Mouse (Mus musculus): ENCODE data around the gene 4930562C15Rik. TPM values are rescaled to one million over a fixed set of nuclear protein-coding genes. Genes with fewer than 3 reads are reported as not detected.

Gene 4930562C15Rik
- polyA plus RNA-seq, 1 experiment from 2014 or later: not detected

DNA sequence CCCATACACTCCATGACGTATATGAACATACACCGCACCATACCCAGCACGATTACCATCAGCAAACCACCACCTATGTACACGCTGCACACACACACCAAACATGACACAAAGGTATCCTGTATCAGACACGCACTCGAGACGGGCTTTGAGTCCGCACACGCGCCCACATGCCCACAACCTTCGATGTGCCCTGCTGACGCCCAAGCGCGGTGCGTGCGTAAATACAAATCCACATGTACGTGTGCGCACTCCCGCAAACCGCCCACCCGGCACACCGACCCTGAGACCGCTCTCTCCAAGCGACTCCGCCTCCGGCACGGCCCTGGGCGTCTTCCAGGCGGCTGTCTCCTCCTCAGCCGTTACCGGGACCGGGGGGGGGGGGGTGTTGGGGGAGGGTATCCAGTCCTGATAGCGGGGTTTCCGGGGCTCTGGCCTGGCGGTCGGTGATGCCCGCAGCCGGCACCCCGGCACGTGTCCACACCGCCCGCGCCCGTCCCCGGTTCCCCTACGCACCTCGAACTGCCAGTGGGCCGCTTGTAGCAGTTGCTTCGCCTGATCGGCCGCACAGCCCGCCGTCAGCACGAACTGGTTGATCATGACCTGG, 44.0 kb downstream of the 4930562C15Rik start:
- peak overlapping the region; percentile 96 for H3K4me2 ChIP-seq
- peaks cover 67% of the 10 kb centered on the region for H3K4me1 ChIP-seq (replicated peaks)
- no peaks in the 10 kb centered on the region for H3K9me3 ChIP-seq (replicated peaks)
- peaks cover 18% of the 10 kb centered on the region; the same call in 1 of the 2 replicates for H3K36me3 ChIP-seq
- peak overlapping the region; percentile 91 for H3K9ac ChIP-seq
- peak; percentile 43 for DNase-seq
- ATAC-seq (ENCODE audit: low read depth): peak; percentile 35
- H3K4me3 ChIP-seq (replicated peaks): peak overlapping the region; percentile 88
- under 1% methylated on average over 52 of the region's 54 CpGs for WGBS (ENCODE audit: insufficient replicate concordance)
- no peaks in the 10 kb centered on the region for H3K27me3 ChIP-seq
- peak overlapping the region; percentile 98 for H3K27ac ChIP-seq

DNA sequence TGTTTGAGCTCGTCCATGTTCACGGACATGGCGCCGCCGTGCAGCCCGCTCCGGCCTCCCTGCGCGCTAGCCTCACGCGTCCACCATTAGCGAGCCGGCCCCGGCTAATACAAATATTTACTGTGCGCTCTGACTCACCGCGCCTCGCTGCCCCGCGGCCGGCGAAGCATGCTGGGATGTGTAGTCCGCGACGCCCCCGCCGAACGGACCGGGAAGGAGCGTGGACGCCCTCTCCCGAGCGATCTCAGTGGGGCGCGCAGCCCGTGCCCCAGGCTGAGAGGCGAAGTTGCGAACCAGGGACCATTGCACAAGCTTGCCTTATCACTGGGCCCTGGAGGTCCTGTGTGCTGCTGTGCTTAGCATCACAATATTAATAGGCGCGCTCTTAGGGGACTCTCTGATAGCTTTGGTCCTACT, 44.5 kb downstream of the 4930562C15Rik start:
- no peaks in the 10 kb centered on the region for H3K27me3 ChIP-seq
- H3K4me1 ChIP-seq (replicated peaks): peaks cover 63% of the 10 kb centered on the region

DNA sequence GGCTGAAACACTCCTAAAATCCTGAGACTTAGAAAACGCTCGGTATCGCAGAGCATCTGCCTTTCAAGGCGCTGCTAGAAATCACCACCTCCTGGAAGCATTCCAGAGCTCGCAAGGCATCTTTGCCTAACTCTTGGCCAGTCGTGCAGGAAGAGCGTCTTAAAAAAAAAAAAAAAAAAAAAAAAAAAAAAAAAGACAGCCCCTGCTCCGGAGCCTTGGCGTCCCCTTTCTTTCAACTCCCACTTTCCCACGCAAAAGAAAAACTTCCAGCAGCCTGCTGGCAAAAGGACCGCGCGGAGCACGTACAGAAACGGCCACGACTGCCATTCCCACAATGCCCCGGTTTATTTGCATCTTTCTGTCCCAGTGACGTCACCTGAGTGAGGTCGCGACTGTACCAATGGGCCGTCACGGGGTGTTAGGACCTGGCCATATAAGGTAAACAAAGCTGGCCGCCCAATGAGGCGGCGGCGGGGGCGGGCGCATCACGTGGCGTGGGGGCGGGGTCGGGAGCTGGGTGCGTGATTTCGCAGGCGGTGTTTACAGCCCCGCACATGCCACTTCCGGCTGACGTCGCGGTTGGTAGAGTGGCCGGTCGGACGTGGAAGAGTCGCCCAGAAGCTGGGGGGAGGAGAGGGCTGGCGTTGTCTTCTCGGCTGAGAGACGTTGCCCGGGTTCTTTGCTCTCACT, 45.1 kb downstream of the 4930562C15Rik start, which contains the start of gene Ubald1:
Ubald1 (minus strand) TSS at position 180 of the 690 bp plus-strand sequence.
- no peaks in the 10 kb centered on the region for H3K27me3 ChIP-seq
- H3K9ac ChIP-seq: peak within 1 kb of the TSS; percentile 91
- WGBS (ENCODE audit: insufficient replicate concordance): under 1% methylated on average over 48 of the region's 48 CpGs
- peaks cover 63% of the 10 kb centered on the region for H3K4me1 ChIP-seq (replicated peaks)
- DNase-seq (peak; percentile 96), ATAC-seq (ENCODE audit: low read depth) (peak; percentile 82)
- peak within 1 kb of the TSS; percentile 98 for H3K27ac ChIP-seq
- H3K9me3 ChIP-seq (replicated peaks): no peaks in the 10 kb centered on the region
- peak within 1 kb of the TSS; percentile 96 for H3K4me2 ChIP-seq
- peak within 1 kb of the TSS; percentile 88 for H3K4me3 ChIP-seq (replicated peaks)
- H3K36me3 ChIP-seq: peaks cover 11% of the 10 kb centered on the region; the same call in 1 of the 2 replicates

More for the DNA sequence above, 44.5 kb downstream of the 4930562C15Rik start:
- DNase-seq: peak; percentile 83
- Histone ChIP-seq H3K9ac (peak overlapping the region; percentile 91), H3K9me3 (replicated peaks) (no peaks in the 10 kb centered on the region), H3K4me3 (replicated peaks) (peak overlapping the region; percentile 88), H3K4me2 (peak overlapping the region; percentile 96), H3K36me3 (peaks cover 15% of the 10 kb centered on the region; the same call in 1 of the 2 replicates), H3K27ac (peak overlapping the region; percentile 98)
- WGBS (ENCODE audit: insufficient replicate concordance): under 1% methylated on average over 40 of the region's 40 CpGs
- ATAC-seq (ENCODE audit: low read depth): peak; percentile 73

DNA sequence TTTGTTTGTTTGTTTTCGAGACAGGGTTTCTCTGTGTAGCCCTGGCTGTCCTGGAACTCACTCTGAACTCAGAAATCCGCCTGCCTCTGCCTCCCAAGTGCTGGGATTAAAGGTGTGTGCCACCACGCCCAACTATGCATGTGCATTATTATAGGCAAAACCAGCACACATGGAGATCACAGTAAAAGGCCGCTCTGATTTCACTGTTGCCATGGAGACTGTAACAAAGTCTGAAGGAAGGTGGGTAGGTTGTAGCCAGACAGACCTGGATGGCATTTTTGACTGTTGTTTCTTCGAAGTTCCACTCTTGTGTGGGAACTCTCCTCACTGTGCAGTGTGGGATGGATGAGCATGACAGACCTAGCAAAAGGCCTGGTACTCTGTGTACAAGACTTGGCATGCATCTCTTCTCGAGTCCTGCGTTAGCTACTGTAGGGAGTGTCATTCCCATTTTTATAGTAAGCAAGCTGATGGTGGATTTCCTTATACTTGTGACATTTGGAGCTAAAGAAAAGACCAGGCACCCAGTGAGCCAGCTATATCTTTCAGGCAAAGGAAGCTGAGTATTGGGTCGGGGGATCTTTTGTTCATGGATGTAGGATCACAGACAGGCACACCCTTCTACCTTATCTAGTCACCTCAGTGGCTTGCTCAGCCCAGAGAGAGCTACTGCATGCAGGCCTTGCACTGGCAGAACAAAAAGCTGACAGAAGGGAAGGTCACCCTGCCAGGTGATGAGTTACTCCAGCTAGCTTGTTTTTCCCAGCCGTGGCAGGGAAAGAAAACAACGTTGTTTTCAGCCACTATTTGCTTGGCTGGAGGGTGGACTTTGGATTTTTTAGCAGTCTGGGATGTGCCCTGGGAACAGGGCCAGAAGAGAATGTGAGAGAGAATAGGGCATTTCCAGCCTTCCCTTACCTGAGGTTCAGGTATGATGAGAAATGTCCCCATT, 46.5 kb downstream of the 4930562C15Rik start:
- 59% methylated on average over 10 of the region's 10 CpGs for WGBS (ENCODE audit: insufficient replicate concordance)
- peaks cover 58% of the 10 kb centered on the region for H3K4me1 ChIP-seq (replicated peaks)

DNA sequence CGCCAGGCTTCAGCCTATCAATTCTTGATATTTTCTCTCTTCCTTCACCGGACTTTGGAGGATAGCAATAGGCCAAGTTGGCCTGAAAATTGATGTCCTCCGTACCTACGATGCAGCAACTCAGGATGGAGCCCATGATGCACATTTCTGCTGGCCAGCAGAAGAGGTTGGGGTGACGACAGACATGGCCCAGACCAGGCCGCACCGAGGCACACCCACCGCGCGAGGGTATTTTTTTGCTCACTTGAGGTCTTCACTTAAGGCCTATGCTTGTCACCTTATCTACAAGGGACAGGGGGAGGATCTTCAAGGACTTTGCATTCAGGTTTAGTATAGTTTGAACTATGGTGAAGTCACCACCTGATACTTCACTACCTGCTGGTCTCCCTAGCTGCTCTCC, 49.7 kb downstream of the 4930562C15Rik start:
- Histone ChIP-seq H3K27ac (0 out of 2 replicates have a peak overlapping the region, but pooled peaks have one; percentile 67), H3K4me2 (peak overlapping the region; percentile 92), H3K36me3 (no peaks in the 10 kb centered on the region), H3K9me3 (replicated peaks) (no peaks in the 10 kb centered on the region), H3K4me3 (replicated peaks) (peak overlapping the region; percentile 81), H3K27me3 (no peaks in the 10 kb centered on the region), H3K4me1 (replicated peaks) (peaks cover 54% of the 10 kb centered on the region), H3K9ac (peak overlapping the region; percentile 86; the same call in 1 of the 2 replicates)
- no peak for DNase-seq
- no peak for ATAC-seq (ENCODE audit: low read depth)
- 84% methylated on average over 10 of the region's 10 CpGs for WGBS (ENCODE audit: insufficient replicate concordance)

More for the DNA sequence above, 46.5 kb downstream of the 4930562C15Rik start:
- H3K4me3 ChIP-seq (replicated peaks): peak overlapping the region; percentile 88
- no peaks in the 10 kb centered on the region for H3K27me3 ChIP-seq
- peak overlapping the region; percentile 92 for H3K27ac ChIP-seq
- H3K4me2 ChIP-seq: peak overlapping the region; percentile 95
- H3K9me3 ChIP-seq (replicated peaks): no peaks in the 10 kb centered on the region
- H3K9ac ChIP-seq: peak overlapping the region; percentile 82
- H3K36me3 ChIP-seq: peaks cover under 1% of the 10 kb centered on the region; the same call in 1 of the 2 replicates
- DNase-seq: no peak
- no peak for ATAC-seq (ENCODE audit: low read depth)

DNA sequence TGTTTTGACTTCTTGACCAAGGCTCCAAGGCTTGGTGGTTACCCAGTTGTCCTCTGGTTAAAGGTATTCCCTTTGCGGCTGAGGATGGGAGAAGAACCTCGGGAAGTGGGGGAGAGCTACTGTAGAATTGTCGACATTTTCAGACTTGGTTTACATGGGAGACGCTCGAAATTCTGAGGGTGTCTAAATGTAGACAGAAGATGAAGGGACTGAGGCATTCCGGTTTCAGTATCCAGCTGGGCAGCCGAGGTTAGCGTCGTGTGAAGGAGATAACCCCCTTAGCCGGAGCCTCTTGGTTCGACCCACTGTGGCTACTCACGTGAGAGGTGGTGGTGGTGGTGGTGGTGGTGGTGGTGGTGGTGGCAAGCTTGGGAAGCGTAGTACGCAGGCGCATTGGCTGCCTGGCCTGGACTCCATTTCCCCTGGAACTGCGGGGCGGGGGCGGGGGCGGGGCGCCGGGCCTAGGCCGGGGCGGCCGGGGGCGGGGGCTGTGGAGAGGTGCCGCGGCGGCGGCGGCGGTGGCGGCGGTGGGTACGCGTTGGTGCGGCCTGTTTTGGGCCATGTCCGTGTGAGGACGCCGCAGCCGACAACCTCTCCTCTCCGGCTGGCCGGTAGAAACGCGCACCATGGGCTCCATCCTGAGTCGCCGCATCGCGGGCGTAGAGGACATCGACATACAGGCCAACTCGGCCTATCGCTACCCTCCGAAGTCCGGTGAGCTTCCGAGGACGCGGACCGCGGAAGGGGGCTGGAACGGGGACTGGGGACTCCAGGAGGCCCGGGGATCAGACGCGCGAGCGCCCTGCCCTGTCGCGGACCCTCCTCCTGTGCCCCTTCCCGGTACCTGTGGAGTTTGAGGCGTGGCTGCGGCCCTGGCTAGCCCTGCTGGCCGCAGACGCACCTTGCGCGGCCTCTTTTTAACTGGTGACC, 50.8 kb downstream of the 4930562C15Rik start, which contains the start of gene Mgrn1:
Mgrn1 (plus strand) TSS at position 490 of the 930 bp plus-strand sequence.
- DNase-seq: peak; percentile 78
- Histone ChIP-seq H3K4me3 (replicated peaks) (peak within 1 kb of the TSS; percentile 81), H3K9me3 (replicated peaks) (no peaks in the 10 kb centered on the region), H3K4me1 (replicated peaks) (peaks cover 57% of the 10 kb centered on the region), H3K27me3 (no peaks in the 10 kb centered on the region), H3K36me3 (no peaks in the 10 kb centered on the region), H3K4me2 (peak within 1 kb of the TSS; percentile 92), H3K9ac (peak within 1 kb of the TSS; percentile 86), H3K27ac (peak within 1 kb of the TSS; percentile 83)
- peak; percentile 84 for ATAC-seq (ENCODE audit: low read depth)
- under 1% methylated on average over 60 of the region's 74 CpGs for WGBS (ENCODE audit: insufficient replicate concordance)

DNA sequence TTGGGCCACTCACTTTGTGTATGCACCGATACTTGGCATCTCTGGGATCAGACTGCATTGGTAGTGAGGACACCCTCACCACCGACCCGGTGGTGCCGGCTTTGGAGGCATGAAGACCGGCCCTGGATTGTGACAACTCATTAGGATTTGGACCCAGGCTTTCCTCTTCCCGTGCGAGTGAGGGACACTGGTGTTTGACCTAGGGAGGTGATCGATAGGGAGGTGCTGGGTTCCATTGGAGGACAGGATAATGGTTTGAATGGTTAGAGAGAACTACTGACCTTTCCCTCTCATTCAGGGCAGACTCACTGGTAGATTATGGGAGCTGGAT, 51.4 kb downstream of the 4930562C15Rik start:
- H3K27ac ChIP-seq: peak overlapping the region; percentile 83
- H3K27me3 ChIP-seq: no peaks in the 10 kb centered on the region
- H3K4me1 ChIP-seq (replicated peaks): peaks cover 57% of the 10 kb centered on the region
- H3K4me3 ChIP-seq (replicated peaks): peak overlapping the region; percentile 81
- WGBS (ENCODE audit: insufficient replicate concordance): under 1% methylated on average over 8 of the region's 8 CpGs
- H3K4me2 ChIP-seq: peak overlapping the region; percentile 92
- no peak for DNase-seq
- no peak; the same call in none of the 2 replicates for ATAC-seq (ENCODE audit: low read depth)
- peak overlapping the region; percentile 86 for H3K9ac ChIP-seq
- no peaks in the 10 kb centered on the region for H3K9me3 ChIP-seq (replicated peaks)
- 0 out of 2 replicates have a peak, but pooled peaks cover 2% of the 10 kb centered on the region for H3K36me3 ChIP-seq

DNA sequence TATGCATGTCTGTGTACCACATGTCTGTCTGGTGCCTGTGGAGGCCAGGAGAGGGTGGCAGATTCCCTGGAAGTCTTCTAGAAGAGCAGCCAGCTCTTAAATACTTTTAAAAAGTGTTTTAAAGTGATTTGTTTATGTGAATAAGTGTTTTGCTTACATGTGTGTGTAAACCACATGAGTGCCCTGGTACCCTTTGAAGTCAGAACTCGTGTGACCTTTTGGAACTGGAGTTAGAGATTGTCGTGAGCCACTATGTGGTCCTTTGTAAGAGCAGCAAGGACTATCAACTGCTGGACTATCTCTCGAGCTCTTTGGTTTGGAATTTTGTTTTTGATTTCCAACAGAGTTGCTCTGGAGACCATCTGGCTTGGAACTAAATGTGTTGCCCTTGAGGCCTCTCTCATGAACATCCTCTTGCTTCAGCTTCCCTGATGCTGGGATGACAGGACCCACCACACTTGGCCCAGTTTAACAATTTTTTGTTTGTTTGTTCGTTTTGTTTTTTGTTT, 55.0 kb downstream of the 4930562C15Rik start:
- H3K4me3 ChIP-seq (replicated peaks): no peak overlapping the region
- no peak overlapping the region for H3K4me2 ChIP-seq
- H3K4me1 ChIP-seq (replicated peaks): peaks cover 59% of the 10 kb centered on the region
- DNase-seq (no peak), ATAC-seq (ENCODE audit: low read depth) (no peak)
- 53% methylated on average over 4 of the region's 4 CpGs for WGBS (ENCODE audit: insufficient replicate concordance)
- 0 out of 2 replicates have a peak, but pooled peaks cover 2% of the 10 kb centered on the region for H3K36me3 ChIP-seq
- no peak overlapping the region for H3K27ac ChIP-seq
- H3K9ac ChIP-seq: no peak overlapping the region
- H3K27me3 ChIP-seq: no peaks in the 10 kb centered on the region
- no peaks in the 10 kb centered on the region for H3K9me3 ChIP-seq (replicated peaks)

DNA sequence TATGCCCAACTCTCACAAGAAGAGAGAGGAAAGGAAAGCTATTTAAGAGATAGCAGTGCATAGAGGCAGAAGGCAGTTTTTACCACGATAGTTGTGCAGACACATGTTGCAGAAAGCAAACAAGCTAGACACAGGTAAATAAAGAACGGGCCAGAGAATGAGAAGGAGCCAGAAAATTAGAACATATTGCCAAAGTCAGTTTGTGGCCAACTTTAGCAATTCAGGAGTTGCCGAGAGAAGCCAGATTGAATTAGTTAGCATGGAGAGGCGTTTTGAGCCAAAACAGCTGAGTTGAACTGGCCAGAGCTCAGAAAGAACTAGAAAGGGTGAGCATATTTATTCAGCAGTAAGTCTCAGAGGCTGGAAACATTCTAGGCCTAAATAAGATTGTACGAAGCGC, 57.0 kb downstream of the 4930562C15Rik start:
- 78% methylated on average over 6 of the region's 6 CpGs for whole genome bisulfite sequencing (ENCODE audit: insufficient replicate concordance)
- Histone ChIP-seq H3K36me3 (0 out of 2 replicates have a peak, but pooled peaks cover 2% of the 10 kb centered on the region), H3K4me3 (replicated peaks) (no peak overlapping the region), H3K9ac (no peak overlapping the region), H3K4me1 (replicated peaks) (peaks cover 63% of the 10 kb centered on the region), H3K4me2 (no peak overlapping the region), H3K27ac (no peak overlapping the region), H3K9me3 (replicated peaks) (no peaks in the 10 kb centered on the region), H3K27me3 (no peaks in the 10 kb centered on the region)
- no peak for DNase-seq
- no peak for ATAC-seq (ENCODE audit: low read depth)

All from liver, embryonic 13.5 days (tissue).